Mouse (Mus musculus): ENCODE results near the gene S100a6.

Gene S100a6

GRCm38 (mm10) chr3:90627366-90627765 lies 14.7 kb downstream of the S100a6 start:
- WGBS = 96% methylated on average over 5 of the region's 5 CpGs

- WGBS = 63% methylated on average over 4 of the region's 4 CpGs
Observed at GRCm38 (mm10) chr3:90627807-90628206, 15.1 kb downstream of the S100a6 start.

- 79% methylated on average over 2 of the region's 2 CpGs for WGBS
Observed at GRCm38 (mm10) chr3:90629298-90629697, 16.6 kb downstream of the S100a6 start.

- WGBS = 87% methylated on average over 2 of the region's 2 CpGs
Observed at GRCm38 (mm10) chr3:90631984-90632383, 19.3 kb downstream of the S100a6 start.

- WGBS = 50% methylated on average over 1 of the region's 1 CpGs
Observed at GRCm38 (mm10) chr3:90638511-90639275, 26.0 kb downstream of the S100a6 start.

- WGBS = 59% methylated on average over 7 of the region's 7 CpGs
Observed at GRCm38 (mm10) chr3:90639511-90640154, 27.0 kb downstream of the S100a6 start.

- 87% methylated on average over 7 of the region's 7 CpGs for WGBS
Observed at GRCm38 (mm10) chr3:90640981-90641380, 28.3 kb downstream of the S100a6 start.

- WGBS = 52% methylated on average over 3 of the region's 3 CpGs
Observed at GRCm38 (mm10) chr3:90644220-90644619, 31.5 kb downstream of the S100a6 start.

- WGBS = 71% methylated on average over 1 of the region's 1 CpGs
Observed at GRCm38 (mm10) chr3:90647291-90647690, 34.6 kb downstream of the S100a6 start.

GRCm38 (mm10) chr3:90649832-90650231 lies 37.1 kb downstream of the S100a6 start:
- 50% methylated on average over 2 of the region's 2 CpGs for WGBS

- WGBS = 37% methylated on average over 5 of the region's 5 CpGs
Observed at GRCm38 (mm10) chr3:90652878-90653508, 40.3 kb downstream of the S100a6 start.

GRCm38 (mm10) chr3:90653717-90654116 lies 41.0 kb downstream of the S100a6 start, which contains the start of gene S100a7a:
S100a7a (plus strand) TSS chr3:90654017.

GRCm38 (mm10) chr3:90657405-90657804 lies 44.7 kb downstream of the S100a6 start:
- 77% methylated on average over 4 of the region's 4 CpGs for WGBS

GRCm38 (mm10) chr3:90664219-90664618 lies 51.5 kb downstream of the S100a6 start:
- WGBS = 83% methylated on average over 2 of the region's 2 CpGs

GRCm38 (mm10) chr3:90668846-90669245 lies 56.2 kb downstream of the S100a6 start, which contains the start of gene S100a8:
S100a8 (plus strand) TSS chr3:90668978.
- WGBS = 45% methylated on average over 8 of the region's 8 CpGs

Measured in cerebral cortex, adult 2 months (tissue).